Mouse (Mus musculus) embryonic fibroblast, embryonic 13.5 days (primary cell): Measurements from ENCODE around the gene Pln. TPM values are rescaled to one million over a fixed set of nuclear protein-coding genes. Genes with fewer than 3 reads are reported as not detected.
A peak's percentile ranks its signal among the peaks of the same experiment; 100 is the strongest.

Experiments used
- H3K27ac ChIP-seq: 2 replicates; pipeline ENCODE4 v1.5.1; 2012; ENCODE audit warnings: low read length, control low read depth, inconsistent platforms; ENCODE audit not compliant: insufficient read depth
- H3K4me1 ChIP-seq: 2 replicates; pipeline ENCODE4 v1.6.1; 2011; ENCODE audit warnings: low read length; ENCODE audit not compliant: control insufficient read depth, insufficient read depth
- H3K4me3 ChIP-seq: 2 replicates; pipeline ENCODE4 v1.5.1; 2011; ENCODE audit warnings: mild to moderate bottlenecking, control low read depth, low read length; ENCODE audit not compliant: insufficient read depth
- CTCF ChIP-seq: IDR thresholded peaks from 2 replicates; pipeline ENCODE4 v1.5.1; 2011; ENCODE audit warnings: mild to moderate bottlenecking, control low read depth, low read length, moderate library complexity, borderline replicate concordance; ENCODE audit not compliant: insufficient read depth
- POLR2A ChIP-seq: IDR thresholded peaks from 2 replicates; pipeline ENCODE4 v1.6.1; 2011; ENCODE audit warnings: low read depth, mild to moderate bottlenecking, control low read depth, low read length, moderate library complexity
- polyA plus RNA-seq: library from polyadenylated mRNA; stranded (reverse); fragments of >200 nt; gene quantifications from 2 replicates; pipeline ENCODE4 v1.2.4, GENCODE M21; 2011; ENCODE audit warnings: low read depth; ENCODE audit not compliant: missing spikeins, insufficient read length

The Pln gene
- polyA plus RNA-seq, 1 experiment: not detected

DNA sequence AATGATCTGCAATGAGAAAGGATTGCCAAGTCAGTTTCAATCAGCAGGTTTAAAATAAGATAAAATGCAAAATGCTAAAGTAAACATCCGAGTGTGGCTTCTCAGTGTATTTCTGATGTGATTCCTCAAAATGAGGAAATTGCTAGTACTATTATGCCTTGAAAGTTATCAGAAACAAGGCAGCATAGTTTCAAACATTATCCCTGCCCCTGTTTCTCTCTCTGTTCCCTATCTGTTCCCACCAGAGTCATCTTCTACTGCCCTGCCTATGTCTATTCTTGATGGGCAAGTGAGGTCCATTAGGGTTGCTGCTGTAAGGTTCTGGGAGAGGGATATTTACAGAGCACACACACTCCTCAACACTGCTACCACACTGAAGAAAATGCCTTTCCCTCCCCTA is 11.8 kb downstream of the Pln start:
- Histone ChIP-seq H3K27ac (no peak overlapping the region), H3K4me3 (no peak overlapping the region), H3K4me1 (no peaks in the 10 kb centered on the region)
- no peak for TF ChIP-seq POLR2A
- TF ChIP-seq CTCF: no peak

- Histone ChIP-seq H3K4me1 (no peaks in the 10 kb centered on the region), H3K27ac (no peak overlapping the region), H3K4me3 (no peak overlapping the region)
- TF ChIP-seq POLR2A: no peak
- TF ChIP-seq CTCF: no peak
Observed at GRCm38 (mm10) chr10:53353665-53354064, 16.2 kb downstream of the Pln start.

GRCm38 (mm10) chr10:53359016-53359415 is 21.5 kb downstream of the Pln start:
- Histone ChIP-seq H3K27ac (no peak overlapping the region), H3K4me1 (no peaks in the 10 kb centered on the region), H3K4me3 (no peak overlapping the region)
- TF ChIP-seq POLR2A: no peak
- TF ChIP-seq CTCF: no peak

DNA sequence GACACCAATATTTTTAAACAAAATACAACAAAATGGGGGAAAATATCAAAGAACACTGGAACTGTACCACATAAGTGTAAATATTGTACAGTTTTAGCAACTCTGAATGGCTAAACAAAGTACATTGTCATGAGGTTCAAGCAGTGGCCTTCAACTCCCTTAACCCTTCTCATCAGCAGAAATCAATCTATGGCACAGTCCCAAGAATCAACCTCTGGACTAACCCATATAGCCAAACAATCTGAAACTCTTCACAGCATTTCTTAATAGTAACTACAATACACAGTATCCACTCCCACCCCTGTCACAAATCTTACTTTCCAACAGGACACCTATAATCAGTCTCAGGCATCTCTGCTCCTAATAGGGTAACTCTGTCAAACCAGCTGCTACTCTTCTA is 26.8 kb downstream of the Pln start:
- no peak for TF ChIP-seq POLR2A
- Histone ChIP-seq H3K4me1 (no peaks in the 10 kb centered on the region), H3K27ac (no peak overlapping the region), H3K4me3 (no peak overlapping the region)

GRCm38 (mm10) chr10:53367265-53367664 is 29.8 kb downstream of the Pln start:
- no peaks in the 10 kb centered on the region for H3K4me1 ChIP-seq
- TF ChIP-seq POLR2A (no peak), CTCF (no peak)
- H3K27ac ChIP-seq: no peak overlapping the region
- H3K4me3 ChIP-seq: no peak overlapping the region

DNA sequence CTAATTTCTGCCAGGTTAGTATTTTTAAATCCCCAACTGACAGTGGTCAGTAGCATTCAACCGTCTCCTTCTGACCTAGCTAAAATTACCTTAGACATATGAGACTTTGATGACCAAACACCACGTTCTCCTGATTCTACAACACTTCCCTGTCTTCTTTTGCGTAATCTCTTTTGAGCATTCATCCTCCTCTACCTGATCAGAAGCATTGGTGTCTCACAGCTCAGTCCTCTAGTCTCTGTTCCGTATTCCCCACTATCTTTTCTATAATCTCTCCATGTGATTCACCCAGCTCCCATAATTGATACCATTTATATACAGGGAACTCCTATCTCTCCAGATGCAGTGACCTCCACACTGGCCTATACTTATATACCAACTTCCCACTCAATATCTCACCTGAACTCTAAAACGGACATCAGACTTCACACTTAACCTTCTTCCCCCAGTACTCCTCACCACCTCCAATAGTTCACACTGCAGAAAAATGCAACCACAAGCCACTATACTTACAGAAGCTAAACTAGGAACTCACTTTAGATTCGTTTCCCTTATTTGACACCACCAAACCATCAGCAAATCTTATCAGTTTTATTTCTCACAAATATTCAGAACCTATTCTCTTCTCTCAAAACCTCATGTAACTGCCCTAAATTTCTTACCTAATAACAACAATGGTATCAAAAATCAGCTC is 36.6 kb downstream of the Pln start:
- Histone ChIP-seq H3K4me3 (no peak overlapping the region), H3K27ac (no peak overlapping the region), H3K4me1 (no peaks in the 10 kb centered on the region)
- TF ChIP-seq CTCF (no peak), POLR2A (no peak)

DNA sequence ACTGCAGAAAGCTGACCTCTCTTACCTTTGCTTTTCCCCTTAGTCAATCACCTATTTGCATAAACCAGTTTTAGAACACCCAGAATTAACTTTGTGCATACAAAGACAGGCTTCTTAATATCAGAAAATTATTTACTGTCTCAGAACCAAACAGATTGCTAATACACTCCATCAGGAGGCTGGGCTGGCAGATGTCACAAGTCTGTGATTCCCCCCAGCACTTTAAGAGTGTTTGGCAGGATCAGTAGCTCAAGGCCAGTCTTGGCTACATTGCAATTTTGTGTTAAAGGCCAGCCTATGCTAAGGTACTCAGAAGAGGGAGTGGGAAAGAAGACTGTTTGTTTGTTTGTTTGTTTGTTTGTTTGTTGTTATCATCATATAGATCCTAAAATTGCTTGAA is 39.6 kb downstream of the Pln start:
- TF ChIP-seq CTCF: no peak
- no peak for TF ChIP-seq POLR2A
- no peak overlapping the region for H3K4me3 ChIP-seq
- H3K4me1 ChIP-seq: no peaks in the 10 kb centered on the region; the same call in 1 of the 2 replicates
- H3K27ac ChIP-seq: no peak overlapping the region

DNA sequence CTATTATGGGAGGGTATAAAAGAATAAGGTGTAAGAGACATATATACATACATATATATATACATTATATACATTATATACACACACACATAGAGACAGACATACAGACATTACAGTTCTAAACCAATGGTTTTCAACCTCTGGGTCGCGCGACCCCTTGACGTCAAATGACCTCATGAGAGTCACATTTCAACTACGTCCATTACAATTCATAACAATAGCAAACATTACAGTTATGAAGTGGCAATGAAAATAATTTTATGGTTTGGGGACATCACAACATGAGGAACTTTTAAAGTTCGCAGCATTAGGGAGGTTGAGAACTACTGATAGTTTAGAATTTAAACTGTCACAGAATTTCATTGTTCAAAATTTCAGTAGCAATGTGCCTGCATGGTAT is 40.8 kb downstream of the Pln start:
- Histone ChIP-seq H3K4me1 (no peaks in the 10 kb centered on the region; the same call in 1 of the 2 replicates), H3K27ac (no peak overlapping the region), H3K4me3 (peak overlapping the region; percentile 94)
- no peak for TF ChIP-seq POLR2A
- TF ChIP-seq CTCF: no peak

- no peaks in the 10 kb centered on the region; the same call in 1 of the 2 replicates for H3K4me1 ChIP-seq
- H3K4me3 ChIP-seq: peak overlapping the region; percentile 94
- TF ChIP-seq POLR2A (no peak), CTCF (no peak)
- peak overlapping the region; percentile 78 for H3K27ac ChIP-seq
Observed at GRCm38 (mm10) chr10:53378981-53379708, 41.7 kb downstream of the Pln start.

GRCm38 (mm10) chr10:53379709-53380106 is 42.2 kb downstream of the Pln start, which contains the start of gene Cep85l:
Gene Cep85l (minus strand): TSS chr10:53379947.
- peak within 1 kb of the TSS; percentile 94 for H3K4me3 ChIP-seq
- H3K4me1 ChIP-seq: no peaks in the 10 kb centered on the region; the same call in 1 of the 2 replicates
- TF ChIP-seq POLR2A (peak; percentile 87), CTCF (no peak)
- H3K27ac ChIP-seq: peak within 1 kb of the TSS; percentile 78
